Mouse (Mus musculus) gastrocnemius, postnatal 4 days (tissue): ENCODE measurements around the gene Yipf2. TPM values are rescaled to one million over a fixed set of nuclear protein-coding genes. Genes with fewer than 3 reads are reported as not detected.

ENCODE experiments used
- DNase-seq, 2 experiments: peaks; one replicate each; pipeline ENCODE4 v3.0.0; 2021 to 2022; ENCODE audit warnings: low spot score in 2 of 2, mixed read lengths in 2 of 2
- long read RNA-seq, 2 experiments: library from polyadenylated mRNA; stranded (forward); transcript quantifications; one replicate each; pipeline ENCODE4 v2.0.0; 2021
- total RNA-seq, 2 experiments: library from RNA; stranded (reverse); gene quantifications; 2 replicates each; pipeline ENCODE4 v1.2.3; 2021

Gene Yipf2
- 1 to 10 TPM; 5.3 to 6.1 TPM for total RNA-seq
- long read RNA-seq, experiment 1, partial matches to known transcripts = 7 of 9 reads
- long read RNA-seq, experiment 1, other reads (novel, unspliced or antisense) = 1 of 9 reads
- long read RNA-seq, experiment 2, partial matches to known transcripts = 2 of 9 reads
- long read RNA-seq, experiment 2, other reads (novel, unspliced or antisense) = 5 of 9 reads

DNA sequence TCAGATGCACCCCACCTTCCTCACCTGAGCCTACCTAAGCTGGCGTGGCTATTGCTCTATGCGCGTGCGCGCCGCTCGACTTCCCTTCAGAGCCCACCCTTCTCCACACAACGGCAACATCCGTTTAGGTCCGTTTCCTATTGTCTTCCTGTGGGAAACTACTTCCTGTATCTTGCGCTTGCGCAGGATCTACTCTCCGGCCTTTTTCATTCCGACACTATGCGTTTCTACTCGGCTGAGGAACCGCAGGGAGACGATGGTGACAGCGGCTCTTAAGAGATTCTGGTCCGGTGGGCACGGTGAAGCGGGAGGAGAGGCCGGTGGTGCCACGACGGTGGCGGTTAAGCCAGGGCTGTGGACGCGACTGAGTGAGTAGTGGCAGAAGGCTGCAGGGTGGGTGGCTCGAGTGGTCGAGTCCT is at the start of gene Yipf2, which contains the start of gene Timm29:
TSS of gene Yipf2 (minus strand) at position 126 of the 419 bp plus-strand sequence.
TSS of gene Timm29 (plus strand) at position 20 of the 419 bp plus-strand sequence.
- peak; percentile 55 to 85 for DNase-seq

DNA sequence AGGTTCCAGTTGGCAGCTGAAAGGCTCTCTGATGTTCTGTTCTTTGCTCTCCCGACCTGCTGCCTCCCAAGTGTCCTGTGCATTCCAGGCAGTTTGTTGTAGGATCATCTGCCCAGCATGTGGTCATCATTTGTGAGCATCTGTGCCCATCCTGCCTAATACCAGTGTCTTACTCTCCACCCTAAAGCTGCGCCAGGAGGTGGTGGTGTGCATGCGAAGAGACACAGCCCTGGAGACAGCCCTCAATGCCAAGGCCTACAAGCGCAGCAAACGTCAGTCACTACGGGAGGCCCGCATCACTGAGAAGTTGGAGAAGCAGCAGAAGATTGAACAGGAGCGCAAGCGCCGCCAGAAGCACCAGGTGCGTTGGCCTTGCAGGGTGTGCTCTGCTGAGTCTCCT is 46.4 kb upstream of the Yipf2 start:
- no peak for DNase-seq

DNA sequence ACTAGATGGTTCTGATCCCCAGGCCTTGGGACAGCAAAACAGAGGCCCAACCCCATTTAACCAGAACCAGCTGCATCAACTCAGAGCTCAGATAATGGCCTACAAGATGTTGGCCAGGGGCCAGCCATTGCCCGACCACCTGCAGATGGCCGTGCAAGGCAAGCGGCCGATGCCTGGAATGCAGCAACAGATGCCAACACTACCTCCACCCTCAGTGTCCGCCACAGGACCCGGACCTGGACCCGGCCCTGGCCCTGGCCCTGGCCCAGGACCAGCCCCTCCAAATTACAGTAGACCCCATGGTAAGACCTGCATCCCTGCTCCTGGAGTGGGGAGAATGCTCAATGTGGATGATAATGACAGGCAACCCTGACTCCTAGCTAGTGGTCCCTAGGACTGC is 43.0 kb upstream of the Yipf2 start:
- DNase-seq = no peak

DNA sequence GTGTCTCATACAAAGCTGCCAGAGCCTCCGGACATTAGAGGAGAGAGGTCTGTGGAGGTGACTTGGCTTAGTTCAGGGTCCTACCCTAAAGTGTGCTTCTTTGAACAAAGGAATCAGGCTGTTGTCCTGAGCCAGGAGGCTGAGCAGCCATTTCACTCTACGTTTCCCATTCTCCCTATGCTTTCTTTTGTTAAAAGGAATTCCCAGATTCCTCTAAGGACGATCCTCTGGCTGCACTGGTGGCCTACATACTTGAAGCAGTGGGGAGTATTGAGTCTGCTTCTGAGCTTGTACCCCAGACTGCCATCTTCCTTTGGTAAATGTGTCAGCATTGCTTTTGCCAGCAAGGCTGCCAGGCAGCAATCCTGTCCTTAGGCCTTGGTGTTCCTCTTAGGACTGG is 40.5 kb upstream of the Yipf2 start:
- DNase-seq = no peak

DNA sequence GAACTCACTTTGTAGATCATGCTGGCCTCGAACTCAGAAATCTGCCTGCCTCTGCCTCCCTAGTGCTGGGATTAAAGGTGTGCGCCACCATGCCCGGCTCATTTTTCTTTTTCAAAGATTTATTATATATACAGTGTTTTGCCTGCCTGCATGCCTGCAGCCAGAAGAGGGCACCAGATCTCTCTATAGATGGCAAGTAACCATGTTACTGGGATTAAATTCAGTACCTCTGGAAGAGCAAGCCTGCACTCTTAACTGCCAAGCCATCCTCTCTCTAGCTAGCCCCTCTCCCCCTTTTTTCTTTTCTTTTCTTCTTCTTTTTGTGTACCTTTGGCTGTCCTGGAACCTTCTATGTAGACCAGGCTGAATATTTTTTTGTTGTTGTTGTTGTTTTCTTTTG is 38.0 kb upstream of the Yipf2 start:
- peak in 1 of 2 experiments; percentile 31 for DNase-seq

DNA sequence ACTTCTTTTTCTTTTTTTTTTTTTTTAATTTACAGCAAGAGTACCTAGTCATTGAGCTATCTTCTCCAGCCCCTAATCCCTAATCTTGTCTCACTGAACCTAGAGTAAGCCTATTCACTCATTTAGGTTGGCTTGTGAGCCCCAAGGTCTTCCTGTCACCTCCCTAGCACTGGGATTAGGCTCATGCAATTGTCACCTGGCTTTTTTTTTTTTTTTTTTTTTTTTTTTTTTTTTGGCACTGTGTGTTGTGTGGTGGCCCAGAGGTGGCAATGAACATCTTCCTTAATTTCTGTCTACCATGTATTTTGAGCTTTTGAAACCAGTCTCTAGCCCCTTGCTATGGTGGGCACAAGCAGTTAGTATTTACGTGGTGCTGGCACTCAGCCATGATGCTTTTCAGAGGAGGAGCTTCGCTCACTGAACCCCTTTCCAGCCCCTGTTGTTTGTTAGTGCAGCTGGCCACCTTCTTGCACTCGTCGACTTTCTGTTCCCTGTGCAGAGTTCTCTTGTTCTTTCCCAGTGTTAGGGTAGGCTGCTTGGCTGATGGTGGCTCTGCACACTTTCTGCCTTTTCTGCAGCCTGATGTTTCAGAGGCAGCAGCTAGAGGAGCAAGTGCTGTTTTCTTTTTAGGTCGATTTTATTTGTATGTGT is 34.6 kb upstream of the Yipf2 start:
- no peak for DNase-seq

DNA sequence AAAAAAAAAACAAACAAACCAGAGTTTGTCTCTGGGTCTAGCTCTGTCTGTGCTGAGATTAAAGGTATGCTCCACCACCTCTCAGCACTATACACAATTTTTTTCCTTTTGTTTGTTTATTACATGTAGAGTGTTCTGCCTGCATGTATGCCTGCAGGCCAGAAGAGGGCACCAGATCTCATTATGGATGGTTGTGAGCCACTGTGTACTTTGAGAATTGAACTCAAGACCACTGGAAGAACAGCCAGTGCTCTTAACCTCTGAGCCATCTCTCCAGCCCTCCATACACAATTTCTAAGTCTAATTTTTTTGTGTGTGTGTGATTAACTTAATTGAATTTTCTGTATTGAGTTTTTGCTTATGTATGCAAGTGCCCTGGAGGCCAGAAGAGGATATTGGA is 33.9 kb upstream of the Yipf2 start:
- DNase-seq = no peak

DNA sequence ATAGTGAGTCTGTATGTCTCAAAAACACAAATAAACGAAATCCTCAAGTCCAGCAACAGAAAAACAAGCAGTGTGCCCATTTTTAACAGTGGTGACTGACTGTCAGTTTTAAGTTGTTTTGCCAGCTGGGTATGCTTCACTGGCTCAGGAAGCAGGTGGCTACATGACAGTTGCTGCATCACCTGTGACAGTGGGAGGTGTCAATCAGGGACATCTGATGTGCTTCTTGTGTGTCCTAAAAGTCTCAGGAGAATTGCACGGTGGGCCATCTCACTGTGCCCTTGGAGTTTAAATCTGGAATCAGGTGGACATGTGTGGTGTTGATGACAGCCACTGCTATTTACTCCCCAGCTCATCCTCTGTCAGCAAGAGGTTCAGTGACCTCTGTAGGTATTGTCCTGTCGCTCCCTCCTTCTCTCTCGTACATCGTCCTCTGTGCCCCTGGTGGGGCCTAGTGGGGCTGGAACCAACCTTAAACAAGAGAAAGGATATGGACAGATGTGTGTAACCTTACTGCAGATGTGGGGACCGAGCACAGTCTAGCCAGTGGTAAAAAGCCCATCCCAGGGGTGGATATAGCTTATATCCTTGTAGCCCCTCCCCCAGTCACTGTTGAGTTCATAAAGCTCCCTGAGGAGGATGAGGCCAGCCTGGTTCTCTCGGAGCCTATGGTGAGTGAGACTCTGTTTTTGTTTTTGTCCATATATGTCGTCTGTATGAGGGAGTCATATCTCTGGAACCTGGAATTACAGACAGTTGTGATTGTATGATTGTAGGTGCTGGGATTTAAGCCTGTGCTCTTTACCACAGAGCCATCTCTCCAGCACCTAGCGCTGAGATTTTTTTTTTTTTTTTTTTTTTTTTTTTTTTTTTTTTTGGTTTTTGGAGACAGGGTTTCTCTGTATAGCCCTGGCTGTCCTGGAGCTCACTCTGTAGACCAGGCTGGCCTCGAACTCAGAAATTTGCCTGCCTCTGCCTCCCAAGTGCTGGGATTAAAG is 33.0 kb upstream of the Yipf2 start:
- DNase-seq = no peak

DNA sequence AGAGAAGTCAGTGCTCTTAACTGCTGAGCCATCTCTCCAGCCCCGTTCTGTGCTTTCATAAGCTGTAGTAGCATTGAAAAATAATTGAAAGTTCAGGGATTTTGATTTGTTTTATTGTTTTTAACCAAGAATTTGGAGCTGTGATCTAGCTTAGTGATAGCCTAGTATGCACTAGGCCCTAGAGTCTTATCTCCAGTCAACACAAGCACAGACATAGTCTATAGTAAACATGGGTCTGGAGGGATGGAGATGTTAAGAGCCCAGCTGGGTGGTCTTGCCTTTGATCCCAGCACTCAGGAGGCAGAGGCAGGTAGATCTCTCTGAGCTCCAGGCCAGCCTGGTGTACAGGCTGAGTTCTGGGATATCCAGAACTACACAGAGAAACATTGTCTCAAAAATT is 30.0 kb upstream of the Yipf2 start:
- DNase-seq = no peak

DNA sequence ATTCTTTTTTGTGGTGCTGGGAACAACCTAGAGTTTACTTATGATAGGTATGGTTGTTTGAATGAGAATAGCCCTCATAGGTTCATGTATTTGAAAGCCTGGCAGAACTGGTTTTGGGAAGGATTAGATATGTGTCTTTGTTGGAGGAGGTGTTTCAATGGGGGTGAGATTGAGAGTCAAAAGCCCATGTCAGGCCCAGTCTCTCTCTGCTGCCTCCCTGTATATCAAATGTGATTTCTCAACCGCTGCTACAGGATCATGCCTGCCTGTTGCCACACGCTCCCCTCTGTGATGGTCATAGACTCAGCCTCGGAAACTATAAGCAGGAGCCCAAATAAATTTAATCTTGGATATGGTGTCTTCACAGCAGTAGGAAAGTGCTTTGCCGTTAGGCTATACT is 27.6 kb upstream of the Yipf2 start:
- no peak for DNase-seq

DNA sequence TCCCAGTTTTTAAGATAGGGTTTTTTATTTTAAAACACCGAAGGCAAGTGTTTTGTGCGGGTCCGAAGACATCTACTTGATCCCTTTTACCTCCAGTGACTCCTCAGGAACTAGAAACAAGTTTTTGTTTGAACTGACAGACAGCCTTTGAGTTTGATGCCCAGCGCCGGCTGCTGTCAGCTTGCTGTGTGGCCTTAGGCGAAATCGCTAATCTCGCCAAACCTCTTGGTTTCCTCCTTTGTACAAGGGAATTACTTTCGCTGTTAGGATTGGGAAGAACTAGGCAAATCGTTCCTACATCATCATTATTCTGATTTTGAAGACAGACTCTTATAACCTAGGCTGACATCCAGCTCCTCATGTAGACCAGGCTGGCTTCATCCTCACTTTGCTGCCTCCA is 24.4 kb upstream of the Yipf2 start:
- no peak for DNase-seq

DNA sequence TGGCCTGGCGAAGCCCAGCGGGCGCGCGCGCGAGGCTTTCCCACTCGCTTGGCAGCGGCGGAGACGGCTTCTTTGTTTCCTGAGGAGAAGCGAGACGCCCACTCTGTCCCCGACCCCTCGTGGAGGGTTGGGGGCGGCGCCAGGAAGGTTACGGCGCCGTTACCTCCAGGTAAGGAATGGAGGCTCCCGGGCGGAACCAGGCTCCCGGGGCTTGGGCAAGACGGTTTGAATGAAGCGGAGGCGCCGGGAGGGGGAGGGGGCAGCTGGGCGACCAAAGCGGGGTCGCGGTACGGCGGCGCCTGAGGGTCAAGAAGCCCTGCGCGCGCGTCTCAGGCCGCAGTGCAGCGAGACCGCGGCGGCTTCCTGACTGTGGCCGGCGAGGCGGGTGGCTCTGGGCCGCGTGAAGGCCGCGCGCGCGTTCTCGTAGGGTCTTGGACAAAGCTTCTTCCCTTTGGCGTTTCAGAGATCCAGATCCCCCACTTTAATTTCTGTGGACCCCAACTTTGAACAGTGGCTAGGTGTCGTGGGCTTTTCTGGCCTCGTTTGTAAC is 23.7 kb upstream of the Yipf2 start:
- DNase-seq = peak; percentile 83 to 93

DNA sequence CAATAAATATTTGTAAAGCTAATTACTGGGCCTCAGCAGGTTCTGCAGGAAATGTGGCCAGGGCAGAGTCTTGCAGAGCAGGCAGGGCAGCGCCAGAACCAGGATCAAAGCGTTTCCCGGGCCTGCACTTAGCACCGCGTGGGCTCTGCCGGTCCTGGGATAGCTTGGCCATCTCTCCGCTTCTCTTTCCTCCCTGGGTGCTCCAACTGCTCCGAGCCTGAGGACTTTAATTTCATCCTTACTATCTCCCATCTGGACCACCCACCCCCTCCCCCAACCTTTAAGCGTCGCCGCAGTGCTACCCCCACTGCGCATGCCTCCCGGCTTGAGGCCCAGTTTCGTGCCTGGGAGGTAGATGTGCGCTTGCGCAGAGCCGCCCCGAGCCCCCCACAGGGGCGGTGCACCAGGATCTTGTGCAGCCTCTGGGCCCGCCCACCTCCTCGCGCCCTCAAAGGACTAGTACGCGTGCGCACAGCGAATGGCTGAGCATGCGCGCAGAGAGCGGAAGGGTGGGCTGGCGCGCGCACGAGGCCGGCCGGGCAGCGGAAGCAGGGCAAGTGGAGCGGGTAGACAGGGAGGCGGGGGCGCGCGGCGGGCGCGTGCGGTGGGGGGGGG is 23.1 kb upstream of the Yipf2 start, which contains the start of gene Smarca4:
TSS of gene Smarca4 (plus strand) at position 553 of the 615 bp plus-strand sequence.
- peak; percentile 98 to 99 for DNase-seq

DNA sequence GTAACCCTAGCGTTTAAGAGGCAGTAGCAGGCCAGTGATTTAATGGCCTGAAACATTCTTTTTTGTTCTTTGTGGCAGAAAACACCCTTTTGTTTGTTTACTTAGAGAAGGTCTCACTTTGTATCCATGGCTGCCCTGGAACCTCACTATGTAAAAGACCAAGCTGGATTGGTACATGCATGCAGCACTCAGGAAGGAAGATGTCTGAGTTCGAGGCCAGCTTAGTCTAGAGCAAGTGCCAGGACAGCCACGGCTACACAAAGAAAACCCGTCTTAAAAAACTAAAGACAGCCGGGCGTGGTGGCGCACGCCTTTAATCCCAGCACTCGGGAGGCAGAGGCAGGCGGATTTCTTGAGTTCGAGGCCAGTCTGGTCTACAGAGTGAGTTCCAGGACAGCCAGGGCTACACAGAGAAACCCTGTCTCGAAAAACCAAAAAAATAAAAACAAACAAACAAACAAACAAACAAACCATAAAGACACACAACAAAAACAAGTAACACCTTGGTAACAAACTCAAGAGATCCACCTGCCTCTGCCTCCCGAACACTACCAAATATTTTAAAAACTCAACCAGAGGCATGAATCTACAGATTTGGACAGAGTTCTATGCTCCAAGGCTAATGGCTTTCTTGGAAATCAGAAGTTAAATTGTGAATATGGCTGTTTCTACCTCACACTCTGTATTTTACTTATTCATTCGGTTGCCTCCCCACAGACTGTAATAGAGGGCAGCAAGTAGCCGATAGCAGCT is 22.4 kb upstream of the Yipf2 start:
- no peak for DNase-seq

DNA sequence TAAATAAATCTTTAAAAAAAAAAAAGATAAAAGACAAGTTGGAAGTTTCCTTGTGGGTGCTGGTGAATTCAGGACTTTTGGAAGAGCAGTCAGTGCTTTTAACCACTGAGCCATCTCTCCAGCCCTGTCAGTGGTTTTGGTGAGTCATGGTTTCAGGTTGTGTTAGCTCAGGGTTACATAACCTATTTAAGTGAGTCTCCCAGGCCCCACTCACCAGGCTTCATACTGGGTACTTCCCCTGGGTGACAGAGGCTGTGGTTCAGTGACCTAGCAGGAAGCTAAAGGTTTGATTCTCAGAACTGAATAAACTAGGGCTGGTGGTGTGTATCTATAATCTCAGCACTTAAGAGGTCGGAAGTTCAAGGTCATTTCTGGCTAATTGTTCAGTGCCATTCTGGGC is 17.2 kb upstream of the Yipf2 start:
- no peak for DNase-seq

DNA sequence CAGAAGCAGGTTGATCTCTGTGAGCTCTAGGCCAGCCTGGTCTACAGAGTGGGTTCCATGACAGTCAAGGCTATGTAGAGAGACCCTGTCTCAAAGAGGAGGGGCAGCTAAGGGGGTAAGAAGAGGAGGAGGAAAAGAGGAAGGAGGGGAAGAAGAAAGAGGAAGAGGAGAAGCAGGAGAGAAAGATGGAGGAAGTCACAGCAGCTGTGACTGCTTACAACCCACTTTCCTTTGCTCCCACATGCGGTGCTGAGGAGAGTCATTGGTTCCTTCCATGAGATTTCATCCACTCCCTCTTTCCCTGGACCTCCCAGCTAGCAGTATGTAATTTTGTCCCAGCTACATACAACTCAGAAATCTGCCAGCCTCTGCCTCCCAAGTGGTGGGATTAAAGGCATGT is 14.0 kb upstream of the Yipf2 start:
- DNase-seq = no peak

DNA sequence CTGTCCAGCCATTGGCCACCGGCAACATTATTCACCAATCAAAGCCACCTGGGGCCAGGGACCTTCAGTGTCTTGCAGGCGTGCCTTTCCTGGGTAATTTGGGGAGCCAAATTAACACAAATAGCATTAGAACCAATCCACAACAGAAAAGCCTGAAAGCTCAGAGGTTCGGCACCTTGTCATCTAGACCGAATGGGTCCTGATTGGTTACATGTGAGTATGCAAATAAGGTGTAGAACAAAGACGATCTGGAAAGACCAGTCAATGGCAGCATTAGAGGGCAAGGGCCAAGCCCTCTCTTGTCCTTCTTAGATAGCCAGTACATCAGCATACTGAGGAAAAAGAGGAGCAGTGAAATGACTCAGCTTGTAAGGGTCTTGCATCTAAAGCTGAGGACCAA is 13.2 kb upstream of the Yipf2 start:
- no peak for DNase-seq

DNA sequence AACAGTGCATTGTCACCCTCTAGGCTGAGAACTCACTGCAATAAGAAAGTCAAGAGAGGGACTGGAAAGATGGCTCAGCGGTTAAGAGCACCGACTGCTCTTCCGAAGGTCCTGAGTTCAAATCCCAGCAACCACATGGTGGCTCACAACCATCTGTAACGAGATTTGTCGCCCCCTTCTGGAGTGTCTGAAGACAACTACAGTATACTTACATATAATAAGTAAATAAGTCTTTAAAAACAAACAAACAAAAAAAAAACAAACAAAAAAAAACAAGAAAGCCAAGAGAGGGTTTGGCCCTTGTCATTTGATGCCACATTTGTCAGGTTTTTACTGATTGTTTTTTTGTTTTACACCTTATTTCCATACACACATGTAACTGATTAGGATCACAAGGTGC is 11.5 kb upstream of the Yipf2 start:
- no peak for DNase-seq

DNA sequence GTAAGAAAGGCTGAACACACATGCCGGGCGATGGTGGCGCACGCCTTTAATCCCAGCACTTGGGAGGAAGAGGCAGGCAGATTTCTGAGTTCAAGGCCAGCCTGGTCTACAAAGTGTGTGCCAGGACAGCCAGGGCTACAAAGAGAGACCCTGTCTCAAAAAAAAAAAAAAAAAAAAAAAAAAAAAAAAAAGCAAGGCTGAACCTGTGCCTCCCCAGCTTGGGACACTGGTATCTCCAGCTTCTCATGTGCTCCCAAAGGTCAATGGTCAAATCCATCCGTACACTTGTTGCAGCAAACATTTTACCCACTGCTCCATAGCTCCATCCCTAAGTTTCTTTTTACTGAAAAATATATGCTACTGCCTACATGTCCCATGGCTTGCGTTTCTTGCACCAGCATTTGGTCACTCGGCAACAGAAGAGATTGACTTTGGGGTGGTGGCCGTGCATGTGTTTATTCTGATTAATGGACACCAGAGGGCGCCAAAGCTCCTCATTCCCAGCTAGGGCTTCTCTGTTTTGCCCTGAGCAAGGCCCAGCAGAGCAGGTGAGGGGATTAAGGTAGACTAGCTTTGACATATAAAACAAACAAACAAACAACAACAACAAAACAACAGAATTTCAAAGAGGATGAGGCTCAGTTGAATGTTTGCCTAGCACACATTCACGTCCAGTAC is 9.2 kb upstream of the Yipf2 start:
- DNase-seq = peak; percentile 40 to 52

DNA sequence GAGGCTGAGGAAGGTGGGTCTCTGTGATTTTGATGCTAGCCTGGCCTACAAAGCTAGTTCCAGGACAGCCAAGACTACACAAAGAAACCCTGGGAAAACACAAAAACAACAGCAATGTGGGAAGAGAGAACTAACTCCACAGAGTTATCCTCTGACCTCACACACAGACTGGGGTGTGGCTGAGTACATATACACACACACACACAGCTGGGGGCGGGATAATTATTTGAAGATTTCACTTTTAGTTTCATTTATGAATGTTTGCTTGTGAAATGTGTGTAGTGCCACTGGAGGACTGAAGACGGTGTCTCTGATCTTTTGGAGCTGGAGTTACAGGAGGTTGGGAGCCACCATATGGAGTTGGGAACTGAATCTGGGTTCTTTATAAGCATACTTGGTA is 8.4 kb upstream of the Yipf2 start:
- DNase-seq = no peak
